Mouse (Mus musculus) embryonic fibroblast, embryonic 13.5 days (primary cell): ENCODE measurements at regions not wholly inside any gene's neighbourhood (a gene's known extent, or its start where the extent isn't known, plus 50 kb on each side); places are given as distances from the start of the nearest gene placed in this dataset.

Experiments
- H3K27ac ChIP-seq: 2 replicates; pipeline ENCODE4 v1.5.1; 2012; ENCODE audit warnings: low read length, control low read depth, inconsistent platforms; ENCODE audit not compliant: insufficient read depth
- H3K4me1 ChIP-seq: 2 replicates; pipeline ENCODE4 v1.6.1; 2011; ENCODE audit warnings: low read length; ENCODE audit not compliant: control insufficient read depth, insufficient read depth
- H3K4me3 ChIP-seq: 2 replicates; pipeline ENCODE4 v1.5.1; 2011; ENCODE audit warnings: mild to moderate bottlenecking, control low read depth, low read length; ENCODE audit not compliant: insufficient read depth
- CTCF ChIP-seq: IDR thresholded peaks from 2 replicates; pipeline ENCODE4 v1.5.1; 2011; ENCODE audit warnings: mild to moderate bottlenecking, control low read depth, low read length, moderate library complexity, borderline replicate concordance; ENCODE audit not compliant: insufficient read depth
- POLR2A ChIP-seq: IDR thresholded peaks from 2 replicates; pipeline ENCODE4 v1.6.1; 2011; ENCODE audit warnings: low read depth, mild to moderate bottlenecking, control low read depth, low read length, moderate library complexity

- H3K4me1 ChIP-seq = no peaks in the 10 kb centered on the region
- no peak overlapping the region for H3K4me3 ChIP-seq
- H3K27ac ChIP-seq = no peak overlapping the region
- TF ChIP-seq CTCF = no peak
- no peak for TF ChIP-seq POLR2A
These were observed 530.0 kb downstream of the Vrk1 start for GRCm38 (mm10) chr12:106540003-106540402.

GRCm38 (mm10) chr12:106559566-106559965, 549.5 kb downstream of the Vrk1 start:
- Histone ChIP-seq H3K4me3 (no peak overlapping the region), H3K4me1 (no peaks in the 10 kb centered on the region), H3K27ac (no peak overlapping the region)
- TF ChIP-seq CTCF = no peak
- TF ChIP-seq POLR2A = no peak

- no peak overlapping the region for H3K4me3 ChIP-seq
- no peak overlapping the region for H3K27ac ChIP-seq
- TF ChIP-seq POLR2A (no peak), CTCF (no peak)
- no peaks in the 10 kb centered on the region for H3K4me1 ChIP-seq
These were observed 555.2 kb downstream of the Vrk1 start for GRCm38 (mm10) chr12:106565263-106565681.

- Histone ChIP-seq H3K4me3 (no peak overlapping the region), H3K4me1 (no peaks in the 10 kb centered on the region), H3K27ac (no peak overlapping the region)
- TF ChIP-seq CTCF = no peak
- no peak for TF ChIP-seq POLR2A
These were observed 556.3 kb downstream of the Vrk1 start for GRCm38 (mm10) chr12:106566361-106566760.

- Histone ChIP-seq H3K27ac (no peak overlapping the region), H3K4me3 (no peak overlapping the region), H3K4me1 (no peaks in the 10 kb centered on the region)
- no peak for TF ChIP-seq POLR2A
- TF ChIP-seq CTCF = no peak
These were observed 557.1 kb downstream of the Vrk1 start for GRCm38 (mm10) chr12:106567116-106567515.

- no peak for TF ChIP-seq CTCF
- no peak for TF ChIP-seq POLR2A
- Histone ChIP-seq H3K4me3 (no peak overlapping the region), H3K27ac (no peak overlapping the region), H3K4me1 (no peaks in the 10 kb centered on the region)
These were observed 558.6 kb downstream of the Vrk1 start for GRCm38 (mm10) chr12:106568541-106569085.

GRCm38 (mm10) chr12:106572956-106573355, 562.9 kb downstream of the Vrk1 start:
- H3K27ac ChIP-seq = no peak overlapping the region

GRCm38 (mm10) chr12:106582760-106583159, 572.7 kb downstream of the Vrk1 start:
- Histone ChIP-seq H3K27ac (no peak overlapping the region), H3K4me1 (no peaks in the 10 kb centered on the region), H3K4me3 (no peak overlapping the region)
- no peak for TF ChIP-seq CTCF
- TF ChIP-seq POLR2A = no peak

More at GRCm38 (mm10) chr12:106572956-106573355, 562.9 kb downstream of the Vrk1 start:
- Histone ChIP-seq H3K4me1 (no peaks in the 10 kb centered on the region), H3K4me3 (no peak overlapping the region)
- TF ChIP-seq CTCF (no peak), POLR2A (no peak)

GRCm38 (mm10) chr12:106585626-106586025, 575.6 kb downstream of the Vrk1 start:
- Histone ChIP-seq H3K4me1 (no peaks in the 10 kb centered on the region), H3K4me3 (no peak overlapping the region), H3K27ac (no peak overlapping the region)
- TF ChIP-seq CTCF (no peak), POLR2A (no peak)

GRCm38 (mm10) chr12:106592686-106593085, 582.7 kb downstream of the Vrk1 start:
- H3K4me3 ChIP-seq = no peak overlapping the region
- TF ChIP-seq CTCF = no peak
- H3K27ac ChIP-seq = no peak overlapping the region
- no peaks in the 10 kb centered on the region for H3K4me1 ChIP-seq

- Histone ChIP-seq H3K27ac (no peak overlapping the region), H3K4me3 (no peak overlapping the region), H3K4me1 (no peaks in the 10 kb centered on the region)
- no peak for TF ChIP-seq CTCF
- TF ChIP-seq POLR2A = no peak
These were observed 587.6 kb downstream of the Vrk1 start for GRCm38 (mm10) chr12:106597636-106598035.
